Mouse (Mus musculus) ZHBTc4 (cell line): Measurements from ENCODE around the gene Ikzf2.

Source experiments
- DNase-seq: peaks from one replicate; pipeline ENCODE4 v3.0.0-alpha.2; 2011; ENCODE audit warnings: low read depth, low spot score

Ikzf2 gene

DNA sequence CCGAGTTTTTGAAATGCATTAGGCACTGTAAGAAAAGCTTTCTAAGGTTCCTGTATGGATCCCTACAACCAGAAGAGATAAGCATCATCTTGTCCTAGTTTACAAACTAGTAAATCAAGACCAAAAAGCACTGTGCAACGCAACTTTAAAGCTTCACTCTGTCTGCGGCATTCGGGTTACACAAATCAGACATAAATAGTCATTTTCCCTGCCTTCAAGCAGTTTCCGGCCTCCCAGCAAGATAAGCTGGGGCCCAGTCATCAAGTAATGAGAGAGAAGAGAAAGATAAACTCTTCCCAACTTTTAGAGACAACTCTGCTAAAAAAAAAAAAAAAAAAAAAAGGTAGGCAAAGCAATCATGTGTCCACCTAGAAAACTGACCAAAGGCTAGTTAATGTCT lies 19.6 kb downstream of the Ikzf2 start:
- no peak for DNase-seq

DNA sequence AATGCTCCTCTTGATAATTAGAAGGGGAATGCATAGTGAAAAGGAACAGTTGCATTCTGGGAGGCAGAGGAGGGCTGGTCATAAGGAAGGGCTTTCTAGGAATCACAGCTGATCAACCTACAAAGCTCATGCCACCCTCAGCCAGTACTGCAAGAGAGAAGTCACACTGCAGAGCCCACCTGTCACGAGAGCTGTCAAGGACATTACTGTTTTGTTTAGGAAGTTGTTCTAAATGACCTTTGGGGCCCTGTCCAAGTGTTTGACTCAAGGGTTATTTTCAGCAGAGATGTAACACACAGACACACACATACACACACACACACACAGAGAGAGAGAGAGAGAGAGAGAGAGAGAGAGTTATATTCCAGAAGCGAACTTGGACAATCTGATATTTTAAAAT lies 27.3 kb downstream of the Ikzf2 start:
- no peak for DNase-seq

GRCm38 (mm10) chr1:69658051-69658450 lies 29.0 kb downstream of the Ikzf2 start:
- DNase-seq = no peak

- no peak for DNase-seq
These were observed 29.6 kb downstream of the Ikzf2 start for GRCm38 (mm10) chr1:69657455-69657854.

DNA sequence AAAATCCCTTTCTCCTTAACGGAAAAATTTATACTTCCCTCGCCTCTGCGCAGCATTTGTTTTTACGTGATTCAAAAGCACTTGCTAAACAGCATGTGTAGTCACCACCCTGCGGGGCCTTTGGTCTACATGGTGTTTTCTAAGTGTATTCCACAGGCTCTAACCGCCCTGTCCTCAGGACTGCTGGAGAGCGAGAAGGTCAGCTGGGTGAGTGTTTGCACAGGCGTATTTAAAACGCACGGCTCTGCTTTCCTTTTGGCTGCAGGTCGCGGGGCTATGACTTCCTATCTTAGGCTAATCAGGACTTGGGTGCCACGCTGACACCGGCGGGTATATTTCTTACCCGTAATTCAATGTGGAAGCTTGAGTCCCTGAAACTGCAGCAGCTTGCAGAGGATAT lies 30.1 kb downstream of the Ikzf2 start:
- peak; percentile 12 for DNase-seq

DNA sequence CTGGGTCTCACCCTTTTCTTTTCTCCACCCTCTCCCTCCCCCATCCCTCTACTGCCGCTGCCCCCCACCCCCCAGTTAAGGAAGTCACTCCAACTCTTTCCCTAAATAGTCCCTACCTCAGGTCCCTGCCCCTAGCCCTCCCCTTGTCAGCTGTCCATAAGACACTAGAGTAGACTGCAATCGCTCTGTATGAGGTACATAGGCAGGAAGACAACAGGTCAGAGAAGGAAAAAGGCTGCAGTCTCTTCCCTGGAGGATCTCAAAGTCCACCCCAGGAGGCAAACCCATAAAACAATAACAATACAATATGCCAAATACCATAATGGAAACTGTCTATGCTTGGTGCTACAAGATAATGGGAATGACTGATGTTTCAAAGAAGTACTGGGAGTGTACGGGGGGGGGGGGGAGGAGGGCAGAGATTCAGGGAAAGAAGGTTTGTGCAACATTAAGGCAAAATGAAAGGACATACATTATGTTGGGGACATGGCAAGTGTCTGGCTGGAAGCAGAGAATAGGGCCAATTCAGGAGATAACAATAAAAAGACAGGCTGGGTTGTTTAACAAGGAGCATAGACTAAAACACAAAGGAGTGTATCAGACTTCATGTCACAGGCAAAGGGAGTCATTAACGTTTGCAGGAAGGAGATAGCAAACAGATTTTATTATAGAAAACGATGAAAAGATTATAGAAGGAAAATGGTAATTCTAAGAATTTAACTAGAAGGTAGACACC lies 30.8 kb downstream of the Ikzf2 start:
- DNase-seq = no peak

- no peak for DNase-seq
These were observed 31.7 kb downstream of the Ikzf2 start for GRCm38 (mm10) chr1:69655368-69655767.

DNA sequence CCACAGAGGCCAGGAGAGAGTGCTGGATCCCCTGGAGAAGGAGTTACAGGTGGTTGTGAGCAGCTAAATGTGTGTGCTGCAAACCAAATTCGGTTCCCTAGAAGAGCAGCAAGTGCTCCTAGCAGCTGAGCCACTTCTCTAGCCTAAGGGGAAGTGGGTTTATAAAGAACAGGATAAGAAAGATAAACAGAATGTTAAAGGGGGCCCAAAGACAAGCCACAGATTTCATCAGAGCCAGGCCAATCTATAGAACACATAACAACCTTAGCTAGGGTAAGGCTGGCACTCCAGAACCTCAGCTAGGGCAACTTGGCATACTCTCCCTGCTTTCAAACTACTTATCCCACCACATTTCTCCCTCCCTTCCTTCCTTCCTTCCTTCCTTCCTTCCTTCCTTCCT lies 32.1 kb downstream of the Ikzf2 start:
- DNase-seq = no peak

- no peak for DNase-seq
These were observed 33.6 kb downstream of the Ikzf2 start for GRCm38 (mm10) chr1:69653419-69653818.

GRCm38 (mm10) chr1:69643138-69643537 lies 43.9 kb downstream of the Ikzf2 start:
- DNase-seq = no peak

DNA sequence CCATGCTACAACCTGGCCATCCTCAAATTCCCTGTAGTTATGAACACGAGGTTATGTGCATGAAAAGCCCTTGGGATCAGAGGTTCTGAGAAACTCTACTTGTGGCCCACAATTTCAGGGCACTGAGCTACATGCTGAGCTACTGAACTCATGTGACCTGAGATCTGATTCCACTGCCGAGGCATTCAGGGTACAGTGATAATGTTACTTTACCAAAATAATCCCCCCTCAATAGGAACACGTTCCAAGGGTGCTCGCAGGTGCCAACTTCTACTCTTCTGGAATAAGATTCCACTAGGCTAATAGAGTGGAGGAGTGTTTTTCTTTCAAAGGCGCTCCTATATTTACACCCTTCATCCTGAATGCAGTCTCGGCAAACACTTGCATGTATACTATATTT lies 45.1 kb downstream of the Ikzf2 start:
- DNase-seq = no peak

DNA sequence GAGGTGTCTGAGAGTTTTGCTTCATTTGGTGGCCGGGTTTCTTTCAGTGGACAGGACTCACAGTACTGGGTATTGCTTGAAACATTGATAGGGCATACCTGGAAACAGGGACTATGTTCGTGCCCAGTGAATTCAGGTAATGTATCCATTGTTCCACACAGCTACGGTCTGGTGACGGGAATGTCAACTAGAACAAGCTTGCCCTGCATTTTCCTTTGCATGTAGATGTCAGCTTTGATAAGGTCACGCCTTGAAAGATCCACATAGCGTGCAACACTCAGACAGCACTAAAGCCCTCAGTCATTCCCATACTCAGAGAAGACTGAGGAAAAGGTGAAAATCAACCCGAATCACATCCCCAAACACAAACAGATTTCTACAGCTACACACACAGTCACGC lies 48.7 kb downstream of the Ikzf2 start:
- no peak for DNase-seq

- no peak for DNase-seq
These were observed 49.1 kb downstream of the Ikzf2 start for GRCm38 (mm10) chr1:69637907-69638306.

DNA sequence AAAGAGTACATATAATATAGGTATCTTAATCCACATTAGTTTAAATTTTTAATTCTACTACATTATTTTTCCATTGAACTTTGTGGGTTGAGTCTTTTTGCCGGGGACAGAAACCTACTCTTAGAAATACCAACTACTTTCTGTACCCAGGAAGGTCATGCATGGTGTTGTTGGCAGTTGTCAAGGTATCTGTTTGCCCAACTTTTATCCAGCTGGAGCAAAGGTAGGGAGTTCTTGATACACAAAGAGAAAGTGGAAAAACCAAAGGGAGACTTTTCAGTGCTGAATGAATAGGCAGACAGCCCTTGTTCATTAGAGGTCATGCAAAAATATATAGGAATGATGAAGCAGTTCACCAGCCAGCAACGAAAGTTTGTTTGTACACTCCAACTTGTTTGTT lies 52.8 kb downstream of the Ikzf2 start:
- no peak for DNase-seq

DNA sequence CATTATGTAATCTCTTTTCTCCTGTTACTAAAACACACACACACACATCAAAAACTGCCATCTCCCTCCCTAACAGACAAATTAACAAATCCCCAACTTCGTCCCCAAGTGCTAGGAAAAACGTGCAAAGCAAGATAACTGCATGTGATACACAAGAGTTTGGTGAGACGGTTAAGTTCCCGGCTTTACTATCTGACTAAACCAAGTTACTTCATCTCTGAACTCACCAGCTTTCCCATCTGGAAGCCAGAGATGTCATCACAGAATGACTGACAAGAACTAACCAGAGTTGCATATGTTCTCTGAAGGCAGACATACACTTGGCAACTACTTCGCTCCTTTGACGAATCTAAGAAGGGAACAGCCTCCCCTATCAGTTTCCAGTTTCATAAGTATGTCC lies 56.5 kb downstream of the Ikzf2 start:
- DNase-seq = no peak

DNA sequence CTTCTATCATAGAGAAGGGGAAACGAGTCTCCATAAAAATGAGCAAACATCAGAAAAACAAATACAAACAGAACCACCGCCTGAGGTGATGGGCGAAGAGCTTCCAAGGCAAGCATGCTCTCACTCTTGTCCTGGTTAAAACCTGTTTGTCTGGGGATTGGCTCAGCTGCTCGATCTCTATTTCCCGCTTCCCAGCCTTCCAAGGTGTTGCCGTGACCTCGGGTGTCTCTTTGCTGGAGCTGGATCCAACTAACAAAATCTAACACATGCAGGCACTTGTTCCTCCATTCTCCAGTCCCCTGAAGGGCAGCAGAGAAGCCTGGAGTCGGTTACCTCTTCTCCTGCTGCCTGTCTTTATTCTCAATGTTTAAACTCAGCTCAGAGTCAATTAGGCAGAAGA lies 57.5 kb downstream of the Ikzf2 start:
- peak; percentile 7 for DNase-seq

- no peak for DNase-seq
These were observed 75.0 kb downstream of the Ikzf2 start for GRCm38 (mm10) chr1:69612076-69612475.

GRCm38 (mm10) chr1:69611204-69611725 lies 75.8 kb downstream of the Ikzf2 start:
- DNase-seq = no peak

GRCm38 (mm10) chr1:69610791-69611190 lies 76.3 kb downstream of the Ikzf2 start:
- no peak for DNase-seq

DNA sequence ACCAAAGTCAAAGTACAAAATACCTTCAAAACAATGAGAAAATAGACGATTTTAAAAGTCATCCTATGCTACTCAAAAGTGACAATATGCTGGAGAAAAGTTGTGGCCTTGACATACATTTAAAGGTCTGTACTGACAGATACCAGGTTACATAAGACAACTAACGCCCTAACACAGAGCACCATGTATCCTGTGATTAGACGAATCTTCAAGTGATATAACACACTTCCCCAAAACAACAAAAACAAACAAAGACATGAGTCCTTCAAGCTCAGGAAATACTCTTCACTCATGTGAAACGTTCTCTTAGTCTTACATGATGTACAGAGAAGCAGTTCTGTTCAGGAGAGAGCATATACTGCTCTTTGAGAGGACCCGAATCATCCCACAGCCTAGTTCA lies 78.2 kb downstream of the Ikzf2 start:
- no peak for DNase-seq

DNA sequence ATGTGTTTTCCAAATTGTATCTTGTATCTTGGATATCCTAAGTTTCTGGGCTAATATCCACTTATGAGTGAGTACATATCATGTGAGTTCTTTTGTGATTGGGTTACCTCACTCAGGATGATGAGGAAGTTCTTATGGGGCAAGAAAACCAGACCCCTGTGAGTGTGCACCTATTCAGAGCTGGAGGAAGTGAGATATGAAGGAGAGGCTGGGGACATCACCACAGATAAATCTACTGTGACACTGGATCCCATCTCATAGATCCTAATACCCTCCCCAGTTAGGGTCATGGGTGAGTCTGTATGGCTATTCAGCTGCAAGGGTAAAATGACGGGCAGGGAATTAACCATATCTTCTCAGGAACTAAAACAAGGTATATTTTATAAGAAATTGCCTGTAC lies 80.2 kb downstream of the Ikzf2 start:
- DNase-seq = no peak

GRCm38 (mm10) chr1:69604213-69604612 lies 82.8 kb downstream of the Ikzf2 start:
- no peak for DNase-seq

GRCm38 (mm10) chr1:69600954-69601353 lies 86.1 kb downstream of the Ikzf2 start:
- no peak for DNase-seq
